Mouse (Mus musculus): ENCODE data around the gene Pex14.

Pex14 gene

GRCm38 (mm10) chr4:149049351-149050159 lies 50.1 kb downstream of the Pex14 start:
- DNase-seq, result no peak

- no peak for DNase-seq
These were observed 50.9 kb downstream of the Pex14 start for GRCm38 (mm10) chr4:149048625-149049228.

GRCm38 (mm10) chr4:149047360-149047759 lies 52.3 kb downstream of the Pex14 start:
- DNase-seq, result no peak

GRCm38 (mm10) chr4:149045885-149046284 lies 53.8 kb downstream of the Pex14 start:
- no peak for DNase-seq

GRCm38 (mm10) chr4:149040289-149040688 lies 59.4 kb downstream of the Pex14 start:
- DNase-seq, result no peak

- no peak for DNase-seq
These were observed 62.0 kb downstream of the Pex14 start for GRCm38 (mm10) chr4:149037706-149038105.

- no peak for DNase-seq
These were observed 63.1 kb downstream of the Pex14 start for GRCm38 (mm10) chr4:149036592-149036991.

GRCm38 (mm10) chr4:149031507-149031906 lies 68.2 kb downstream of the Pex14 start:
- DNase-seq, result no peak

- DNase-seq, result no peak
These were observed 72.1 kb downstream of the Pex14 start for GRCm38 (mm10) chr4:149027571-149027970.

GRCm38 (mm10) chr4:149025242-149025641 lies 74.4 kb downstream of the Pex14 start:
- no peak for DNase-seq

- no peak for DNase-seq
These were observed 78.7 kb downstream of the Pex14 start for GRCm38 (mm10) chr4:149021021-149021420.

- no peak for DNase-seq
These were observed 80.2 kb downstream of the Pex14 start for GRCm38 (mm10) chr4:149019456-149019855.

GRCm38 (mm10) chr4:149006756-149007155 lies 92.9 kb downstream of the Pex14 start:
- no peak for DNase-seq

GRCm38 (mm10) chr4:149006107-149006506 lies 93.6 kb downstream of the Pex14 start:
- DNase-seq, result no peak

- DNase-seq, result no peak
These were observed 97.1 kb downstream of the Pex14 start for GRCm38 (mm10) chr4:149002441-149003093.

GRCm38 (mm10) chr4:149001515-149001914 lies 98.2 kb downstream of the Pex14 start:
- DNase-seq, result no peak

GRCm38 (mm10) chr4:149000746-149001145 lies 98.9 kb downstream of the Pex14 start:
- DNase-seq, result no peak

- no peak for DNase-seq
These were observed 105.7 kb downstream of the Pex14 start for GRCm38 (mm10) chr4:148993948-148994347.

- no peak for DNase-seq
These were observed 109.6 kb downstream of the Pex14 start for GRCm38 (mm10) chr4:148990038-148990437.

- no peak for DNase-seq
These were observed 113.9 kb downstream of the Pex14 start for GRCm38 (mm10) chr4:148985541-148986476.

- DNase-seq, result no peak
These were observed 114.8 kb downstream of the Pex14 start for GRCm38 (mm10) chr4:148984701-148985540.

- DNase-seq, result no peak
These were observed 117.4 kb downstream of the Pex14 start for GRCm38 (mm10) chr4:148982274-148982673.
